Mouse (Mus musculus): ENCODE measurements around the gene Slc47a1.

GRCm38 (mm10) chr11:61381272-61381671, 3.1 kb upstream of the Slc47a1 start:
- no peak for TF ChIP-seq CTCF (IDR thresholded peaks at IDR 0.05; ENCODE audit: extremely low read depth, insufficient read depth, low read length)
- no peak for TF ChIP-seq POLR2A (IDR thresholded peaks at IDR 0.05; ENCODE audit: extremely low read depth, insufficient read depth, low read length)

Measured in cortical plate, adult 2 months (tissue).